Mouse (Mus musculus): ENCODE measurements around the gene Catsperg1.

The Catsperg1 gene

GRCm38 (mm10) chr7:29134693-29135386 is 79.0 kb downstream of the Catsperg1 start, which contains the start of gene Rasgrp4:
Gene Rasgrp4 (plus strand): TSS chr7:29134851.
- no peak for DNase-seq (ENCODE audit: low read depth, low spot score)

DNA sequence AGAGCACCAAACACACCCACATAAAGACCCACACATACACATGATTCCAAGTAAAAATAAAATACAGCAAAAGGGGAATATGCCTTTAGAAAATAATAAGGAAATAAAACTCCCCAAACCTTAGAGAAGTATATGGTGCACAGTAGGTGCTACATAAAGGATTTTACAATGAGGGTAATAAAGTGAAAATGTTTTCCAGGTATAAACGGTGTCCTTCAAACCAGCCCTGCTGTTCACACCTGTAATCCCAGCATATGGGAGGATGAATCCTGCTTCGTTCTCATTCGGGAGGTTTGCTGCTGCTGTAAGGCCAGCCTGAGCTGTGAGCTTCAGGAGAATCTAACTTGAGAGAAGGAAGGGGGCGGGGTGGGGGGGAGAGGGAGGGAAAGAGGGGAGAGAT is 79.6 kb downstream of the Catsperg1 start:
- DNase-seq (ENCODE audit: low read depth, low spot score) = no peak

All from retina, postnatal 7 days (tissue).